Mouse (Mus musculus): ENCODE measurements around the gene Stx2. TPM values are rescaled to one million over a fixed set of nuclear protein-coding genes. Genes with fewer than 3 reads are reported as not detected.

Gene Stx2
- polyA plus RNA-seq, 1 experiment from 2014 or later = 25.7 TPM

- Histone ChIP-seq H3K9me3 (no peaks in the 10 kb centered on the region), H3K9ac (no peak overlapping the region), H3K27ac (no peak overlapping the region), H3K36me3 (replicated peaks) (no peaks in the 10 kb centered on the region), H3K4me1 (peaks cover 8% of the 10 kb centered on the region), H3K4me3 (replicated peaks) (no peak overlapping the region), H3K4me2 (no peak overlapping the region), H3K27me3 (no peaks in the 10 kb centered on the region; the same call in 1 of the 2 replicates)
- no peak for ATAC-seq (ENCODE audit: low FRiP score)
- WGBS = 79% methylated on average over 6 of the region's 6 CpGs
Observed at GRCm38 (mm10) chr5:128935359-128935899, 72.9 kb downstream of the Stx2 start.

Other genes starting within 250 kb of the Stx2 start
- gene Rimbp2, start 55.1 kb downstream of the Stx2 start, polyA plus RNA-seq (2016; fragmentation: Nextera tagmentation; extraction: Ambion mirVana) = 1.00 and 1.3 TPM in 2 replicates
- 821 and 873 TPM in 2 replicates for gene Ran, start 11.5 kb upstream of the Stx2 start, polyA plus RNA-seq (2016; fragmentation: Nextera tagmentation; extraction: Ambion mirVana)
- 0.05 and 0.09 TPM in 2 replicates for gene Adgrd1, start 88.2 kb upstream of the Stx2 start, polyA plus RNA-seq (2016; fragmentation: Nextera tagmentation; extraction: Ambion mirVana)

Measured in forebrain, embryonic 12.5 days (tissue).